Mouse (Mus musculus): ENCODE measurements at regions not wholly inside any gene's neighbourhood (a gene's known extent, or its start where the extent isn't known, plus 50 kb on each side); places are given as distances from the start of the nearest gene placed in this dataset.

- Histone ChIP-seq H3K4me3 (replicated peaks; ENCODE audit: low read length) (no peak overlapping the region), H3K27ac (no peak overlapping the region), H3K36me3 (replicated peaks; ENCODE audit: control insufficient read depth, insufficient read depth) (no peaks in the 10 kb centered on the region), H3K9me3 (ENCODE audit: control insufficient read depth, low read length) (no peaks in the 10 kb centered on the region), H3K4me1 (replicated peaks; ENCODE audit: control insufficient read depth, insufficient read depth, low read length) (no peaks in the 10 kb centered on the region), H3K4me2 (replicated peaks) (no peak overlapping the region), H3K9ac (no peak overlapping the region), H3K27me3 (ENCODE audit: control insufficient read depth, insufficient read depth, low read length) (no peaks in the 10 kb centered on the region)
- WGBS: 94% methylated on average over 4 of the region's 4 CpGs
- ATAC-seq (ENCODE audit: low FRiP score) (no peak), DNase-seq (ENCODE audit: low spot score) (no peak)
These were observed 65.6 kb upstream of the Bach2 start for GRCm38 (mm10) chr4:32172992-32173391.

GRCm38 (mm10) chr4:32174771-32175170 lies 63.8 kb upstream of the Bach2 start:
- no peak for DNase-seq (ENCODE audit: low spot score)
- H3K4me1 ChIP-seq (replicated peaks; ENCODE audit: control insufficient read depth, insufficient read depth, low read length): no peaks in the 10 kb centered on the region
- H3K4me3 ChIP-seq (replicated peaks; ENCODE audit: low read length): no peak overlapping the region
- H3K4me2 ChIP-seq (replicated peaks): no peak overlapping the region
- H3K9me3 ChIP-seq (ENCODE audit: control insufficient read depth, low read length): no peaks in the 10 kb centered on the region
- H3K9ac ChIP-seq: no peak overlapping the region
- WGBS: 78% methylated on average over 7 of the region's 7 CpGs
- no peaks in the 10 kb centered on the region for H3K36me3 ChIP-seq (replicated peaks; ENCODE audit: control insufficient read depth, insufficient read depth)
- no peaks in the 10 kb centered on the region for H3K27me3 ChIP-seq (ENCODE audit: control insufficient read depth, insufficient read depth, low read length)
- ATAC-seq (ENCODE audit: low FRiP score): no peak
- H3K27ac ChIP-seq: no peak overlapping the region

- Histone ChIP-seq H3K27me3 (ENCODE audit: control insufficient read depth, insufficient read depth, low read length) (no peaks in the 10 kb centered on the region), H3K9ac (no peak overlapping the region), H3K27ac (no peak overlapping the region), H3K4me3 (replicated peaks; ENCODE audit: low read length) (no peak overlapping the region), H3K4me2 (replicated peaks) (no peak overlapping the region), H3K9me3 (ENCODE audit: control insufficient read depth, low read length) (no peaks in the 10 kb centered on the region), H3K4me1 (replicated peaks; ENCODE audit: control insufficient read depth, insufficient read depth, low read length) (no peaks in the 10 kb centered on the region), H3K36me3 (replicated peaks; ENCODE audit: control insufficient read depth, insufficient read depth) (no peaks in the 10 kb centered on the region)
- 67% methylated on average over 7 of the region's 7 CpGs for WGBS
- ATAC-seq (ENCODE audit: low FRiP score): no peak
- DNase-seq (ENCODE audit: low spot score): no peak
These were observed 63.4 kb upstream of the Bach2 start for GRCm38 (mm10) chr4:32175231-32175630.

GRCm38 (mm10) chr4:32175853-32176448 lies 62.7 kb upstream of the Bach2 start:
- H3K4me1 ChIP-seq (replicated peaks; ENCODE audit: control insufficient read depth, insufficient read depth, low read length): no peaks in the 10 kb centered on the region
- no peak for ATAC-seq (ENCODE audit: low FRiP score)

GRCm38 (mm10) chr4:32176449-32177135 lies 62.0 kb upstream of the Bach2 start:
- no peaks in the 10 kb centered on the region for H3K9me3 ChIP-seq (ENCODE audit: control insufficient read depth, low read length)
- H3K27ac ChIP-seq: no peak overlapping the region; the same call in 1 of the 2 replicates
- H3K4me2 ChIP-seq (replicated peaks): no peak overlapping the region
- no peaks in the 10 kb centered on the region for H3K36me3 ChIP-seq (replicated peaks; ENCODE audit: control insufficient read depth, insufficient read depth)
- H3K27me3 ChIP-seq (ENCODE audit: control insufficient read depth, insufficient read depth, low read length): no peaks in the 10 kb centered on the region
- no peak; the same call in 1 of the 2 replicates for ATAC-seq (ENCODE audit: low FRiP score)
- no peak overlapping the region for H3K9ac ChIP-seq
- DNase-seq (ENCODE audit: low spot score): no peak
- WGBS: 39% methylated on average over 4 of the region's 4 CpGs
- no peaks in the 10 kb centered on the region for H3K4me1 ChIP-seq (replicated peaks; ENCODE audit: control insufficient read depth, insufficient read depth, low read length)
- H3K4me3 ChIP-seq (replicated peaks; ENCODE audit: low read length): no peak overlapping the region

More at GRCm38 (mm10) chr4:32175853-32176448, 62.7 kb upstream of the Bach2 start:
- no peak for DNase-seq (ENCODE audit: low spot score)
- Histone ChIP-seq H3K36me3 (replicated peaks; ENCODE audit: control insufficient read depth, insufficient read depth) (no peaks in the 10 kb centered on the region), H3K4me2 (replicated peaks) (no peak overlapping the region), H3K27me3 (ENCODE audit: control insufficient read depth, insufficient read depth, low read length) (no peaks in the 10 kb centered on the region), H3K27ac (no peak overlapping the region), H3K9ac (no peak overlapping the region), H3K9me3 (ENCODE audit: control insufficient read depth, low read length) (no peaks in the 10 kb centered on the region), H3K4me3 (replicated peaks; ENCODE audit: low read length) (no peak overlapping the region)
- WGBS: 57% methylated on average over 6 of the region's 6 CpGs

- ATAC-seq (ENCODE audit: low FRiP score) (no peak), DNase-seq (ENCODE audit: low spot score) (no peak)
- Histone ChIP-seq H3K36me3 (replicated peaks; ENCODE audit: control insufficient read depth, insufficient read depth) (no peaks in the 10 kb centered on the region), H3K27me3 (ENCODE audit: control insufficient read depth, insufficient read depth, low read length) (no peaks in the 10 kb centered on the region), H3K4me1 (replicated peaks; ENCODE audit: control insufficient read depth, insufficient read depth, low read length) (no peaks in the 10 kb centered on the region), H3K4me3 (replicated peaks; ENCODE audit: low read length) (no peak overlapping the region), H3K4me2 (replicated peaks) (no peak overlapping the region), H3K9me3 (ENCODE audit: control insufficient read depth, low read length) (no peaks in the 10 kb centered on the region), H3K27ac (no peak overlapping the region), H3K9ac (no peak overlapping the region)
- WGBS: 86% methylated on average over 7 of the region's 7 CpGs
These were observed 60.5 kb upstream of the Bach2 start for GRCm38 (mm10) chr4:32177933-32178639.

- WGBS: 61% methylated on average over 8 of the region's 8 CpGs
- Histone ChIP-seq H3K27ac (no peak overlapping the region), H3K9me3 (ENCODE audit: control insufficient read depth, low read length) (no peaks in the 10 kb centered on the region), H3K36me3 (replicated peaks; ENCODE audit: control insufficient read depth, insufficient read depth) (no peaks in the 10 kb centered on the region), H3K4me2 (replicated peaks) (no peak overlapping the region), H3K4me1 (replicated peaks; ENCODE audit: control insufficient read depth, insufficient read depth, low read length) (no peaks in the 10 kb centered on the region), H3K9ac (no peak overlapping the region), H3K4me3 (replicated peaks; ENCODE audit: low read length) (no peak overlapping the region), H3K27me3 (ENCODE audit: control insufficient read depth, insufficient read depth, low read length) (no peaks in the 10 kb centered on the region)
- ATAC-seq (ENCODE audit: low FRiP score) (no peak), DNase-seq (ENCODE audit: low spot score) (no peak)
These were observed 58.8 kb upstream of the Bach2 start for GRCm38 (mm10) chr4:32179707-32180241.

GRCm38 (mm10) chr4:32183791-32184190 lies 54.8 kb upstream of the Bach2 start:
- Histone ChIP-seq H3K9ac (no peak overlapping the region), H3K4me1 (replicated peaks; ENCODE audit: control insufficient read depth, insufficient read depth, low read length) (no peaks in the 10 kb centered on the region), H3K4me2 (replicated peaks) (no peak overlapping the region), H3K27ac (no peak overlapping the region), H3K36me3 (replicated peaks; ENCODE audit: control insufficient read depth, insufficient read depth) (no peaks in the 10 kb centered on the region), H3K4me3 (replicated peaks; ENCODE audit: low read length) (no peak overlapping the region), H3K27me3 (ENCODE audit: control insufficient read depth, insufficient read depth, low read length) (no peaks in the 10 kb centered on the region), H3K9me3 (ENCODE audit: control insufficient read depth, low read length) (no peaks in the 10 kb centered on the region)
- WGBS: 86% methylated on average over 4 of the region's 4 CpGs
- DNase-seq (ENCODE audit: low spot score) (no peak), ATAC-seq (ENCODE audit: low FRiP score) (no peak)

GRCm38 (mm10) chr4:32185986-32186385 lies 52.6 kb upstream of the Bach2 start:
- ATAC-seq (ENCODE audit: low FRiP score) (no peak), DNase-seq (ENCODE audit: low spot score) (no peak)
- WGBS: 81% methylated on average over 10 of the region's 10 CpGs
- no peaks in the 10 kb centered on the region for H3K27me3 ChIP-seq (ENCODE audit: control insufficient read depth, insufficient read depth, low read length)
- no peak overlapping the region for H3K4me2 ChIP-seq (replicated peaks)
- H3K9ac ChIP-seq: no peak overlapping the region
- no peak overlapping the region for H3K27ac ChIP-seq
- no peaks in the 10 kb centered on the region for H3K36me3 ChIP-seq (replicated peaks; ENCODE audit: control insufficient read depth, insufficient read depth)
- H3K4me1 ChIP-seq (replicated peaks; ENCODE audit: control insufficient read depth, insufficient read depth, low read length): no peaks in the 10 kb centered on the region
- H3K9me3 ChIP-seq (ENCODE audit: control insufficient read depth, low read length): no peaks in the 10 kb centered on the region
- H3K4me3 ChIP-seq (replicated peaks; ENCODE audit: low read length): no peak overlapping the region
